Mouse (Mus musculus) C2C12 (cell line): ENCODE data around the gene Ugt2b36. TPM values are rescaled to one million over a fixed set of nuclear protein-coding genes. Genes with fewer than 3 reads are reported as not detected.
"Not testable (repeated sequence)": the region's sequence is repeated elsewhere in the genome, so short reads cannot be mapped to it uniquely, and the experiment has no call there.

ENCODE experiments used
- H3K27me3 ChIP-seq: one replicate; pipeline ENCODE4 v1.6.1; 2011; ENCODE audit not compliant: control insufficient read depth, insufficient read depth, insufficient read length
- H3K36me3 ChIP-seq: one replicate; pipeline ENCODE4 v1.6.1; 2011; ENCODE audit not compliant: control insufficient read depth, insufficient read depth
- H3K4me3 ChIP-seq: one replicate; pipeline ENCODE4 v1.5.1; 2011; ENCODE audit warnings: mild to moderate bottlenecking, control low read depth; ENCODE audit not compliant: poor library complexity, insufficient read depth, severe bottlenecking
- H3K79me2 ChIP-seq: one replicate; pipeline ENCODE4 v1.6.1; 2011; ENCODE audit not compliant: control insufficient read depth, insufficient read depth
- H3K79me3 ChIP-seq: one replicate; pipeline ENCODE4 v1.6.1; 2011; ENCODE audit warnings: low read depth, control low read depth
- H3ac ChIP-seq: one replicate; pipeline ENCODE3; 2011; ENCODE audit warnings: low read depth; ENCODE audit not compliant: control insufficient read depth, insufficient read length
- CEBPB ChIP-seq: IDR thresholded peaks from one replicate; pipeline ENCODE4 v1.6.1; 2011; ENCODE audit warnings: low read depth, mild to moderate bottlenecking, control low read depth, moderate library complexity
- CTCF ChIP-seq: IDR thresholded peaks from one replicate; pipeline ENCODE4 v1.5.1; 2011; ENCODE audit not compliant: control insufficient read depth, insufficient read depth, insufficient read length
- FOSL1 ChIP-seq: IDR thresholded peaks from one replicate; pipeline ENCODE4 v1.8.0; 2011; ENCODE audit warnings: mild to moderate bottlenecking, low read length; ENCODE audit not compliant: poor library complexity, insufficient read depth, severe bottlenecking
- MAX ChIP-seq: IDR thresholded peaks from one replicate; pipeline ENCODE4 v1.6.1; 2011; ENCODE audit warnings: mild to moderate bottlenecking, control low read depth
- MYOD1 ChIP-seq: IDR thresholded peaks from one replicate; pipeline ENCODE4 v1.6.1; 2011; ENCODE audit warnings: low read depth; ENCODE audit not compliant: control insufficient read depth, insufficient read length
- MYOG ChIP-seq: IDR thresholded peaks from one replicate; pipeline ENCODE4 v1.6.1; 2011; ENCODE audit not compliant: control insufficient read depth, insufficient read length; ENCODE audit errors: extremely low read depth
- USF1 ChIP-seq: IDR thresholded peaks from one replicate; pipeline ENCODE4 v1.6.1; 2011; ENCODE audit warnings: low read depth, mild to moderate bottlenecking, control low read depth, moderate library complexity
- long read RNA-seq, 2 experiments: library from polyadenylated mRNA; unstranded; transcript quantifications; one replicate each; pipeline ENCODE4 v2.0.0; 2019 to 2020
- polyA plus RNA-seq: library from polyadenylated mRNA; unstranded; fragments of >200 nt; fragmentation: generic; extraction: Trizol; gene quantifications from one replicate; pipeline ENCODE4 v1.2.1, GENCODE M21; 2012; ENCODE audit warnings: missing spikeins

The Ugt2b36 gene
- polyA plus RNA-seq: not detected
- long read RNA-seq, experiment 1: 0 reads
- long read RNA-seq, experiment 2: 0 reads

DNA sequence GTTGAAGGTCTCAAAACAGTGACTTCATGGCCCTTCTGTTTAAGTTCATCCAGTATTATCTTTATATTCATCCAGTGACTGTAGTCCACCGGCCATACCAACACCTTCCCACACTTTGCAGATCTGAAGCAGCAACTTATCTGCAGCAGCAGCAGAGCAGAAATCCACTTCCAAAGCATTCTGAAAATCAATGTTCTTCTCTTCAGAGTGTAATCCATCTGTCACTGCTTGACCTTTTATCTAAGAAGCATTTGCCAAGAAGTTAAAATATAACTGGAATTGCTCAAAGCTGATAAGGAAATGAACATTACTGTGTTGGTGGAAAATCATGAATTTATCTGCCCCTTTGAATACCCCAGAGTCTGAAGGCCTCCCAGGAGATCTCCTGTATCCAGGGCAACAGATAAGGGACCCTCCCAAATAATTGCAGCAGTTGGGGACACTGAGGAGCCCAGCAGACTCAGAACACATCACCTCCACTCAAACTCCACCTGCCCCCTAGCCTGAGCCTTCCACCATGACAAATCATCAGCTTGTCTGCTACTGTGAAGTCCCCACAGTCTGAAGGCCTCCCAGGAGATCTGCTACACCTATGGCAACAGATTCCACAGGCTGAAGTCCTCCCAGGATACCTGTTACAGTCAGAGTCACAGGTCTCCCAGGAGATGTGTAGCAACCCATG is at the start of gene Ugt2b36:
Ugt2b36 (minus strand) TSS at position 210 of the 682 bp plus-strand sequence.
- Histone ChIP-seq H3K36me3 (no peaks in the 10 kb centered on the region), H3K27me3 (no peaks in the 10 kb centered on the region), H3K4me3 (no peak within 1 kb of the TSS), H3ac (no peak within 1 kb of the TSS), H3K79me2 (no peaks in the 10 kb centered on the region), H3K79me3 (no peaks in the 10 kb centered on the region)
- TF ChIP-seq CEBPB (no peak), CTCF (no peak), MYOG (no peak), USF1 (no peak), MYOD1 (no peak), MAX (no peak), FOSL1 (no peak)

GRCm38 (mm10) chr5:87140196-87140595 is 47.8 kb upstream of the Ugt2b36 start, which contains the start of gene Ugt2b5:
TSS of gene Ugt2b5 (minus strand) at chr5:87140318.
- not testable (repeated sequence) for H3K27me3 ChIP-seq, H3K79me2 ChIP-seq

GRCm38 (mm10) chr5:87103697-87104096 is 11.3 kb upstream of the Ugt2b36 start:
- H3K36me3 ChIP-seq, H3ac ChIP-seq, H3K27me3 ChIP-seq, H3K79me2 ChIP-seq, H3K79me3 ChIP-seq, H3K4me3 ChIP-seq: not testable (repeated sequence)

More at GRCm38 (mm10) chr5:87140196-87140595, 47.8 kb upstream of the Ugt2b36 start, which contains the start of gene Ugt2b5:
- H3K36me3 ChIP-seq, H3ac ChIP-seq, H3K79me3 ChIP-seq, H3K4me3 ChIP-seq: not testable (repeated sequence)

DNA sequence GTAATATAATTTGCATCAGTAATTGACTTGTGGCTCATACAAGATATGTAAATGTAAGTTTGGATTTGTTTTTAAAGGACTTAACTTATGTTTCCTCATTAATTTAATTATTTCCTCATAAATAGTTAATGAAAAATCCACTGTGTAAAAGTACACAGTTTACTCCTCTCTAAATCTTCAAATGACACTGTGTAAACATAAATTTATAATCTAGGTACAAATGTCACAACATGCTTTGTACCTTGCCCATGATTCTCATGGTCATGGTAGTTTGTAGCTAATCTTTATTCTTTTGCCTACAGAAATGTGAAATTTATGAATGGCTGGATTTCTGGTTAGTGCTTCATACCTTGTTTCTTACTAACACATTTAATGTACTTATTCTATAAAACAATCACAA is 1.2 kb downstream of the Ugt2b36 start:
- TF ChIP-seq FOSL1: no peak
- no peak for TF ChIP-seq MYOG
- no peak for TF ChIP-seq MAX
- no peak for TF ChIP-seq CEBPB
- TF ChIP-seq CTCF: no peak
- no peak for TF ChIP-seq USF1
- TF ChIP-seq MYOD1: no peak
- H3K4me3 ChIP-seq: no peak overlapping the region

DNA sequence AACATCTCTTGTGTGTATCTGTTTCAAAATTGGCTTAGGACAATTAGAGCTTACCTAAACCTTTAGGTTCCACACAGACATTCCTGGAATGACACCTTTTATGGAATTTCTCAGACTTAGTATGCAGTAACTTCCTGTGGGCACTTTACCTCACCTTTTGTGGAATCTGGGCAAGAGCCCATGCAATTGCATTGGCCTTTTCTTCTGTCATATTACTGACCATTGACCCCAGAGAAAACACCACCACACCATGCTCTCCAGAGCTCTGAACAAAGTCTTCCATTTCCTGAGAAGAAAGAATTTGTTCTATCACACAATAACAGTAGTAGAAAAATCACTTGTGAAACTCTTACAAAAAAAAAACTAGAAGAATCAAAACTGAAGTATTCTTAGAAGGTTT is 3.1 kb downstream of the Ugt2b36 start:
- Histone ChIP-seq H3K36me3 (no peaks in the 10 kb centered on the region), H3K79me2 (no peaks in the 10 kb centered on the region), H3K27me3 (no peaks in the 10 kb centered on the region), H3ac (no peak overlapping the region), H3K4me3 (no peak overlapping the region), H3K79me3 (no peaks in the 10 kb centered on the region)
- no peak for TF ChIP-seq MYOD1
- TF ChIP-seq CEBPB: no peak
- TF ChIP-seq MAX: no peak
- no peak for TF ChIP-seq MYOG
- no peak for TF ChIP-seq FOSL1
- no peak for TF ChIP-seq CTCF
- TF ChIP-seq USF1: no peak

More for the DNA sequence above, 1.2 kb downstream of the Ugt2b36 start:
- Histone ChIP-seq H3K79me3 (no peaks in the 10 kb centered on the region), H3K36me3 (no peaks in the 10 kb centered on the region), H3K79me2 (no peaks in the 10 kb centered on the region), H3ac (no peak overlapping the region), H3K27me3 (no peaks in the 10 kb centered on the region)

DNA sequence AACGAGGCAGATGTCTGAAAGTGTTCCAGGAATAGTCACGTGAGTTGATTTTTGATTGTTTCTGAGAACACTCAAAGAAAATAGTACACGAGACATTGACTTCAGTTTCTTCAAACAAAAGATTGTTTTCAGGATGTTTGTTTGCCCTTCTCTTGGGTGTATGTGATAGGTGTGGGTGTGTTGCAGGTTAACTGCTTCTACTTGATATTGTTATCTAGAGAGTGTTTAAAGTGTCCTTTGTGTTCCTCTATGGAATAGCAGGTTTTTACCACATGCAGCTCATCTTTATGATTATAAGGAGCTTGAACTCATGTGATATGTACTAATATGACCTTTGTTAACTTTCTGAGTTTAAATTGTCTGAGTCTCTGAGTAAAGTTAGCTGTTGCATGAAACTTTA is 6.1 kb downstream of the Ugt2b36 start:
- Histone ChIP-seq H3K36me3 (no peaks in the 10 kb centered on the region), H3K79me3 (no peaks in the 10 kb centered on the region), H3K79me2 (no peaks in the 10 kb centered on the region), H3K4me3 (no peak overlapping the region), H3K27me3 (no peaks in the 10 kb centered on the region), H3ac (no peak overlapping the region)
- TF ChIP-seq MAX: no peak
- no peak for TF ChIP-seq CTCF
- TF ChIP-seq MYOG: no peak
- TF ChIP-seq MYOD1: no peak
- TF ChIP-seq FOSL1: no peak
- no peak for TF ChIP-seq USF1
- no peak for TF ChIP-seq CEBPB
